Mouse (Mus musculus): ENCODE data around the gene Gna12.

The Gna12 gene

DNA sequence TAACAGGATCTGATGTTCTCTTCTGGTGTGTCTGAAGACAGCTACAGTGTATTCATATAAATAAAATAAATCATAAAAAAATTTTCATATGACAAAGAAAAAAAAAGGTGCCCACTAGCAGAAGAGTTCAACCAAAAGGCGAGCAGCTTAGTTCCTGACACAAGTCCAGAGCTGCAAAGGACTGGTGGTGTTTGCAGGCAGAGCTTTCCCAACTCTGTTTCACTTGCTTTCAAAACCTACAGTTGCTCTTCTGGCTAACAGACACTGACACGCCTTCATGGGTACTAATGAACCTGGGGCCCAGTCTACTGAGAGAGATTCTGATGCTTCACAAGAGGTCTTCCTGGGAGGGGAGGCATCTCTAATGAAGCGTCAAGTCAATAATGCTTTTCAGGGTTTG, 34.2 kb downstream of the Gna12 start:
- no peak for DNase-seq (ENCODE audit: low read depth, low spot score)

- no peak for DNase-seq (ENCODE audit: low read depth, low spot score)
Measured at GRCm38 (mm10) chr5:140795176-140795575, 35.1 kb downstream of the Gna12 start.

DNA sequence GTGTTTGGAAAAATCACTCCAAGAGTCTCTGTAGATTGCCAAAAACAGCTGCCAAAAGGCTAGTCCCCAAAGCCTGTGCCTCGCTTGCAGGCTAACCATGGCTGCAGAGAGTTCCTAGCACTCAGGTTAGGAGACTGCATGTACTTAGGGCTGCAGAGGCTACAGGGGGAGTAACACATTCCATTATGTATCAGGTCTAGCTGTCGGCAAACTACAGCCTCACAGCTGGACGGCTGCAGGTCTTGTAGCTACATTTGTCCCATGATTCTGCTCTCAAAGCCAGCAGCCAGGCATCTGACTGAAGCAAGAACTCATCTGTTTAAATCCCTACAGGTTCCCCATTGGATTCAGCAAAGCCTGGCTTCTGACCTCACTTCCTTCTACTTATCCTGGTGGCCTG, 35.5 kb downstream of the Gna12 start:
- DNase-seq (ENCODE audit: low read depth, low spot score) = no peak

DNA sequence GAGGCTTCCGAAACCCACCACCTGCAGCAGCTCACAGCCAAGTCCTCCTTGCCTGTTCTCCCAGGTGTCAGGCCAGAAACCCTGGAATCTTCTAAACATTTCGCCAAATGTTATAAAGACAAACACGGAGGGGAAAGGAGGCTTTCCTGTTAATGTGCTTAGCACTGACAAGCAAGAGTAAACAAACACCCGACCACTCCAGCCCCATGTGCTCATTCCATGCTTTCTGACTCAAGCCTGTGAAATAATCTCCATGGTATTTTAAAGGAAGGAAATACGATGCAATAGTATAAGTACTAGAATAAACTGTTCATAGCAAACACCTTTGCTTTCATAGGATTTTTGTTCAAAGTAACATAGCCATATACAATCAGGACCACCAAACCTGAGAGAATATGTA, 38.0 kb downstream of the Gna12 start:
- no peak for DNase-seq (ENCODE audit: low read depth, low spot score)

DNA sequence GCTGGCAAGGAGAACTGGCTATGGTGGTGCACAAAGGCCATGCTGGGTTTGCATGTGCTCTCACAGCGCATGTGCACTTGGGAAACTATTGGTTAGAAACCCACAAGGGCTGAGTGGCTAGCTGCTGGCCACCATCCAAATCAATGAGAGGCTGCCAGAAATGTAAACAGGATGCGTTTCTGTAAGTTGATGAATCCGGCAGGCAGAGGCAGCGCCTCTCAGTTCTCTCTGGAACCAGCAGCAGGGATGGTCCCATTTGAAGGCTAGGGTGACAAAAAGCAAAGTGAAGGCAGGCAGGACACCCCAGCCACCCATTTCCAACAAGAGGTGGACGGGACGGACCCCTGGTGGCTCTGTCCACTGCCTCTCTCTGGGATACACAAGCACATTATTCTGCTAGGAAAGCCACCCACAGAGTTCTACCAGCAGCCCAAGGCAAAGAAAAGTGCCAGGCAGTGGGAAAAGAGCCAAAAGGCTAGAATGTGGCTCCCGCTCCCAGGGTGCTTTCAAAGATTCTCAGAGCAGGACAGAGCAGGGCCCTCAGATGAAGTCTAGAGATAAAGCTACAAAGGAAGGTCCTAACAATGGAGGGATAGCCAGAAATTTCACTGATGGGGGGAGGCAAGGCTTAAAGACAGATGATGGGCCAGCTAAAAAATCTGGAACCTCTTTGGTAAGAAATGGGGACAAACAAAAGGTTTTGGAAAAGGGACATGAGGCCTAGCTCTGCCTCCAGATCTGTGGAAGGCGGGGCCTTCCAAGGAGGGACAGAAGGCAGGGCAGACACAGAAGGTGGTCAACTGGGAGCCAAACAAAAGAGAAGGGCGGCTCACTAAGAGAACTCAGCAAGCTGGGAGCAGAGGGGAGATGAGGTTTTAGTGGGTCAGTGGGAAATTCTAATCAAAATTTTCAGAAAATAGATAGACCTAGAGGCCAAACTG, 39.0 kb downstream of the Gna12 start:
- no peak for DNase-seq (ENCODE audit: low read depth, low spot score)

- no peak for DNase-seq (ENCODE audit: low read depth, low spot score)
Measured at GRCm38 (mm10) chr5:140790392-140790791, 39.8 kb downstream of the Gna12 start.

DNA sequence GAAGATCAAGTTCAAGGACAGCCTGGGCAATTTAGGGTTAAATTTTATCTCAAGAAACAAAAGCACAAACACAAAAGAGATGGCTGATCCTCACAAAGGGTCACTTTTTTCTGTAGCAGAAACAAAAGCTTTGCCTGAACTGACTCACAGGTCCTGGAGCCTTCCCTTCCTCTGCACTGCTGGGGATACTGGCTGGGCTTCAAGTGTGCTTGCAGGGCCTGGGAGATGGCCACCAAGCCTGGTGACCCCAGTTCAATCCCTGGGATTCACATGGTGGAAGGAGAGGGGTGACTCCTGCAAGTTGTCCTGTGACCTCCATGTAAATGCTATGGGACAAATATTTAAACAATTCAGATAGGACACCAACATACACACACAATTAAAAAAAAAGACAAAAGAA, 40.7 kb downstream of the Gna12 start:
- DNase-seq (ENCODE audit: low read depth, low spot score) = no peak

DNA sequence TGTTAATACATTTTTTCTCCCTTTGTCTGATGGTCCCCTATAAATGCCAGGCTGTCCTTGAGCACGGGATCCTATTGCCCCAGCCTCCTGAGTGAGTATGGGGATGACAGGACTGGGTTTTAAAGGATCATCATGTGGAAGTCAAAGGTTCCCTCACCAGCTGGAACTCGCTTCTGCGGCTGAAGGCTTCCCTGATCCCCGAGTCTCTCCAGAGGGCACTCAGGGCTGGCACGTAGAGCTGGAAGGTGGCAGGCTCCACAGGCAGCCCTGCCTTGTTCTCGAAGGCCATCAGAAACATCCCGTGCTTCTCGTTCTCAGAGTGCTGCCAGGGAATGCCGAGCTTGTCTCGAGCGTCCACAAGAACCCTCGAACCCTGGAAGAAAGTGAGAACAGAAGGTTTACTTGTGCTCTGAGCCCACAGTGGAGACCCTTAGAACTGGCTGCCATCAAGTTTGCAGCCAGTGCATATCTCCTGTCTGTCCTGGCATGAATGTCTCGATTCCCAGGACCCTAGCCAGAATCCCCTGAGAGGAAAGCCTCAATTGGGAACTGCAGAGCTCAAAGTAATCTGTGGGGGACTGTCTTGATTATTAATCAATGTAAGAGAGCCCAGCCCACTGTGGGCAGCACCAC, 44.9 kb downstream of the Gna12 start:
- no peak for DNase-seq (ENCODE audit: low read depth, low spot score)

GRCm38 (mm10) chr5:140784288-140784687, 45.9 kb downstream of the Gna12 start:
- DNase-seq (ENCODE audit: low read depth, low spot score) = no peak

DNA sequence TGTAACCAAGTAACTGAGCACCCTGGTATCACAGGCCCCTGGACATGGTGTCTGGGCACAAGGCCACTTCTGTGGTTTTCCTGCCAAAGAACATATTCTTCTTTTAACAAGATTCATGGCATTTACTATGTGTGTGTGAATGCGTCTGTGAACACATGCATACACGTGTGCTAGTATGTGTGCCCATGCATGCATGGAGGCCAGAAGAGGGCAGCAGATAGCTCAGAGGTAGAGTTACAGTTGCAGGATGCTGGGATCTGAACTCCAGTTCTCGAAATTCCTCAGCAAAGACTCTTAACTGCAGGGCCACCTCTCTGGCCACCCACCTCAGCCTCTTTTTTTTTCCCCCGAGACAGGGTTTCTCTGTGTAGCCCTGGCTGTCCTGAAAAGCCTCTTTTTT, 46.7 kb downstream of the Gna12 start:
- DNase-seq (ENCODE audit: low read depth, low spot score) = no peak

GRCm38 (mm10) chr5:140781886-140782572, 48.2 kb downstream of the Gna12 start:
- no peak for DNase-seq (ENCODE audit: low read depth, low spot score)

DNA sequence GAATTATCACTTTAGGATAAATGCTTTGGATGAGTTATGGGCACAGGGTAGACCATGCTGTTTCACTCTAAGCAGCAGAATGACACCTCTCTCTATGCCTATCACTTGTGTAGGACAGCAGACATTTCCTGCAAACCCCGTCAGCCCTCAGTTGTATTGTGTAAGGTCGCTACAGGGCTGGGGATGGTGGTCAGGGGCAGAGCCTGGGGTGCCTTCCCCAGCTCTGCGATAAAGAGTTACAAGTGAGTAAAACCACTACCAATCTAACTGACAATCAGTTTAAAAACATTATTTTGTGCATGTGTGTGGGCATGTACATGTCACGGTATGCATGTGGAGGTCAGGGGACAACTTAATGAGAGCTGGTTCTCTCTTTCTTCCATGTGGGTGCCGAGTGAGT, 49.1 kb downstream of the Gna12 start:
- no peak for DNase-seq (ENCODE audit: low read depth, low spot score)

- DNase-seq (ENCODE audit: low read depth, low spot score) = no peak
Measured at GRCm38 (mm10) chr5:140776968-140777367, 53.3 kb downstream of the Gna12 start.

DNA sequence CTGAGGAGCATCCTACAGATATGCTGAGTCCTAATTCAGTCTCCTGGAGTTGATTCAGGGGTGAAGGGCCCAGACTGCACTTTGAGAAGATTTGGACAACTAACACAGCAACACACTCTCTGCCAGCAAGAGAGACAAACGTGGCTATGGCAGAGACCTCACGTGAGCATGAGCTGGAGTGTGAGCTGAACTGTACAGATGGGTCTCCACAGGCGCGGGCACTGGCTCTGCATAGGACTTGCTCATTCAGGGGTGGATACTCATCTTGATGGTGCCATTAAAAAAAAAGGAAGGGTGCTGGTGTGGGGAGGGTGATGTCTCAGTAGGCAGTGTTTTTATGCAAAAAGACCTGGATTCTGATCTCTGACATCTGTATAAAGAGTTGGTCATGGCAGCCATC, 55.1 kb downstream of the Gna12 start:
- DNase-seq (ENCODE audit: low read depth, low spot score) = no peak

DNA sequence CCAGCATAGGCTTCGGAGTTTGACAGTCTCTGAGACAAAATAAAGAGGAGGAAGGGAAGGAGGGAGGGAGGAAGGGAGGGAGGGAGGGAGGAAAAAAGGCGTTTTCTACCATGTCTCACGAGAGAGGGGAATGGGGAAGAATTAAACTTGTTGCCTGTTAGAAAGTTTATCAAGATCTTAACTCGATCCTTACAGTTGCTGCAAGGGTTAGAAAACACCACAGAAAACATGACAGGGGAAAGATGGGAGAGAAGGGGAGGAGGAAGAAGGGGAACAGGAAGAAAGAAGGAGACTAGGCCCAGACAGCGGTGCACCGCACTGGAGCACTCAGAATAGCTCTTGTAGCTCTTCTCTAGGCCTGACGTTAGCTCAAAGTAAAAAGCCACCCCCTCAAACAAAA, 58.1 kb downstream of the Gna12 start:
- DNase-seq (ENCODE audit: low read depth, low spot score) = no peak

- no peak for DNase-seq (ENCODE audit: low read depth, low spot score)
Measured at GRCm38 (mm10) chr5:140771612-140772011, 58.6 kb downstream of the Gna12 start.

DNA sequence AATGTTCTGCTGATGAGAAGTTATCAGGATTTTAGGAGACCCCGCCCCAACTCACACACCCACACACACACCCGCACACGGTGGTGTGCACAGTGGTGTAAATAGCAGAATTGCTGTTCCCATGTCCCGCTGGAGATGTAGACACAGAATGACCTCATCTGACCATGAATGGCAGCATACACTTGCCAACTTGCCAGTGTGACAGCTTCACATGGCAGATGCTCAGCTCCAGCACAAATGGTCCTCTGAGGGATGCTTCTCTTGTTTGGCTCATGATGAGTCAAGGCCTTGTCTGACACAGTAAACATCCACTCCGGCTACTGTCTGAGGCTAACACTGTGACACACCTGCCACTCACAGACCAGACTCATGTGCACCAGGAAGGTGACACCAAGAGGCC, 61.9 kb downstream of the Gna12 start:
- no peak for DNase-seq (ENCODE audit: low read depth, low spot score)

DNA sequence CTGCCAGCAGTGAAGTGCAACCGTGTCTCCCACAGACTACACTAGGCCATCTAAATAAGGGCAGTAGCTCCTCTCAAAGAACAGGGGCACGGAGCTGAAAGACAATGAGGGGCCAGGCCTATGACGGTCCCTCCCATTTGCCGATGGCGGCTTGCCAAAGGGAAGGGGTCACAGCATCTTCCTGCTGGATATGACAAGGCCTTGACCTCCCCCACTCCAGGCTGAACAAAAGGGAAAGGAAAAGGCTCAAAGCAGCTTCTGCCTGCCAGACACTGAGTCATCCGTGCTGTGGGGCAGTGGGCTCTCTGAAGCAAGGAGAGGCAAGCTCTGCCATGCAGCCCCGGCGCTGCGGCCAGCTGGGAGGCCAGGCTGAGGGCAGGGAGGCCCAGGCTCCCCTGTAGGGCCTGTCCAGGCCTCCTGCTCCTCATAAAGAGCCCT, 62.5 kb downstream of the Gna12 start:
- DNase-seq (ENCODE audit: low read depth, low spot score) = no peak

DNA sequence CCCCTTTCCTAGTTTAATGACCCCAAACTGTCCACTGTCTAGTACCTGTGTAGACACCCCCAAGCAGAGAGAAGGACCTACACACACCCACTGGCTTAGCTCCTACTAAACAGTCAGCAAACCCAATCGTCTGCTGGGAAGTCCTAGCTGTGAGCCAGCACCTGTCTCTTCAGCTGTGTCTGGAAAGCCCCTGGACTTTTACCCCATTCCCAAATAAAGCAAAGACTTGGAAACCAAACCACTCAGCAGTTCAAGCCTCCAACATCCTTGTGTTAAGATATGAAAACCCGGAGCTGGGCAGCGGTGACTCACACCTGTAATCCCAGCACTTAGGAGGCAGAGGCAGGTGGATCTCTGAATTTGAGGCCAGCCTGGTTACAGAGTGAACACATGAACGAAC, 63.7 kb downstream of the Gna12 start:
- no peak for DNase-seq (ENCODE audit: low read depth, low spot score)

DNA sequence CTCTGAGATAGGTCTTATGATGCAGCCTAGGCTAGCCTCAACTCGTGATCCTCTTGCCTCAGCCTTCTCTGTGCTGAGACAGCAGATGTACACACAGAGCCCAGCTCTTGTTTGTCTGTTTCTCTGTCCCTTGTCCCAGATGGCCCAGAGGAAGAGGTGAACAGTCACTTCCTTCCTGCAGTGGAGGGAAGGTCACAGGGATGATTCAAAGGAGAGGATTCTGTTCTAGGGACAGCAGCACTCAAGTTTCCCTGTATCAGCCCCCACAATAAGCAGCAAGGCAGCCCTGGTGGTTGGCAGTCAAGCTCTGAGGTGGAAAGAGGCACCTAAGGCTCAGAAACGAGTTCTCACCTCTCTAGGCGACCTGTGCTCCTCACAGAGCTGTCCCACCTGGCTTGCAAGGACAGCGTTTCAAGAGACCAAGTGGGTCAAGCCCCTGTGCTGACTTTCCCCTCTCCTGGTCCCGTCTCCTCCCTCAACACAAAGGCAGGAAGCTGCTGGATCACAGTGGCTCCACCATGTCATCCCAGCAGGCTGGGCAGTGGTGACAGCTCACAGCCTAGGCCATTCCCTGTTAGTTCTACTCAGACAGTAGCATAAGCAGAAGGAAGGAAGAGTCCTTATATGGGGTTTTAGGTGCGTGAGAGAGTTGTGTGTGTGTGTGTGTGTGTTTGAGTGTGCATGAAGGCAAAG, 65.2 kb downstream of the Gna12 start:
- no peak for DNase-seq (ENCODE audit: low read depth, low spot score)

DNA sequence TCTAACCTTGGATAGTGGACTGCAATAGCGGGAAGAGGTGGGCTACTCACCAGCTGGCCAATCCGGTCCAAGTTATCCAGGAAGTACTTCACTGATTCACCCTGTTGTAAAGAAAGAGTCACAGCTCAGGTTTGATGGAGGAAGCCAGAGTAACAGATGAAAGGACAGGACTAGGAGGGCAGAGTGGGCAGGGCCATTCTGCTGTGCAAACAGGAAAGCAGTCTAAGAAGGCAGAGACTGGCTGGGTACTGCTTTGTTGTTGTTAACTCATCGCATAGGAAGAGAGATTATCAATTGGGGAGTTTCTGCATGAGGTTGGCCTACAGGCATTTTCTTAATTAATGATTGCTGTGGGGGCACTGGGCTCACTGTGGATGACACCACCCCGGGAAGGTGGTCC, 67.7 kb downstream of the Gna12 start:
- DNase-seq (ENCODE audit: low read depth, low spot score) = no peak

DNA sequence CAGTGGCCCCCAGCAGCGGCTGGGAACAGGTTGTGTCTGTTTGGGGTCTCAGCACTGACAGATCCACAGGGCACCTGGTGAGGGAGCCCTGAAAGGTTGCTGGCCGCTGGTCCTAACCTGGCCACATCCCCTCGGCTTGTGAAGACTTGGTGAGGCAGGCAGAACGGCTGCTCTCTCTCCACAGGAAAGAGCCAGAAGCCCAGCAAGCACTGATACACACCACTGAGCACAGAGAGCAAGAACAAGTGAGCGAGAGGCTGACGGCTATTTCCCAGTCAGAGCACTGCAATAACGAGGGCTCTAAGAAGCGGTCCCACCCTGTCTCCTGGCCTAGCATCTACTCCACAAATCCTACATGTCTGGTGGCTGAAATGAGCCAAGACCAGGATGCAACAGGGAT, 71.4 kb downstream of the Gna12 start:
- no peak for DNase-seq (ENCODE audit: low read depth, low spot score)

Measured in WW6 (cell line).